Mouse (Mus musculus) brain, embryonic 14.5 days (tissue): ENCODE measurements around the gene Otx2.

ENCODE experiments used
- CTCF ChIP-seq: fragments of 200-500 bp; IDR thresholded peaks from 2 replicates; pipeline ENCODE4 v1.5.1; 2012; ENCODE audit warnings: inconsistent platforms, mild to moderate bottlenecking, moderate library complexity, borderline replicate concordance; ENCODE audit not compliant: insufficient read depth, insufficient read length; ENCODE audit errors: extremely low read depth
- POLR2A ChIP-seq: fragments of 200-500 bp; IDR thresholded peaks from 2 replicates; pipeline ENCODE4 v1.6.1; 2012; ENCODE audit warnings: mild to moderate bottlenecking, inconsistent platforms, borderline replicate concordance; ENCODE audit not compliant: poor library complexity, insufficient read depth, insufficient read length, severe bottlenecking; ENCODE audit errors: extremely low read depth

- TF ChIP-seq CTCF (no peak), POLR2A (no peak)
These were observed 19.7 kb downstream of the Otx2 start for GRCm38 (mm10) chr14:48653676-48654510.
